Mouse (Mus musculus) heart, postnatal 36 days (tissue): ENCODE results near the gene Ncoa1. TPM values are rescaled to one million over a fixed set of nuclear protein-coding genes. Genes with fewer than 3 reads are reported as not detected.

Experiments
- total RNA-seq, 2 experiments: library from RNA; stranded (reverse); gene quantifications; 2 replicates each; pipeline ENCODE4 v1.2.3; 2021

Gene Ncoa1
- total RNA-seq, 2 experiments from 2014 or later = 27.3 to 29.0 TPM

Other genes with a start within 250 kb of the Ncoa1 start
- gene Ptrhd1, start 243.2 kb downstream of the Ncoa1 start, total RNA-seq = 1 to 10 TPM; 4.0 to 4.1 TPM
- gene Cenpo, start 242.9 kb downstream of the Ncoa1 start, total RNA-seq = 1 to 10 TPM; 2.0 to 2.1 TPM
- gene Itsn2, start 115.5 kb upstream of the Ncoa1 start, total RNA-seq = 10 to 100 TPM; 35.4 to 43.5 TPM
- not detected for gene Gm3625, start 115.7 kb upstream of the Ncoa1 start, total RNA-seq